Mouse (Mus musculus) layer of hippocampus, postnatal 10 days (tissue): ENCODE measurements around the gene Kcnk10. TPM values are rescaled to one million over a fixed set of nuclear protein-coding genes. Genes with fewer than 3 reads are reported as not detected.

Experiments used
- DNase-seq, 2 experiments: peaks; one replicate each; pipeline ENCODE4 v3.0.0; 2021; ENCODE audit warnings: low spot score in 2 of 2
- total RNA-seq, 2 experiments: library from RNA; stranded (reverse); gene quantifications; 2 replicates each; pipeline ENCODE4 v1.2.3; 2021

Gene Kcnk10
- total RNA-seq, 2 experiments from 2014 or later, result 49.7 to 49.9 TPM

DNA sequence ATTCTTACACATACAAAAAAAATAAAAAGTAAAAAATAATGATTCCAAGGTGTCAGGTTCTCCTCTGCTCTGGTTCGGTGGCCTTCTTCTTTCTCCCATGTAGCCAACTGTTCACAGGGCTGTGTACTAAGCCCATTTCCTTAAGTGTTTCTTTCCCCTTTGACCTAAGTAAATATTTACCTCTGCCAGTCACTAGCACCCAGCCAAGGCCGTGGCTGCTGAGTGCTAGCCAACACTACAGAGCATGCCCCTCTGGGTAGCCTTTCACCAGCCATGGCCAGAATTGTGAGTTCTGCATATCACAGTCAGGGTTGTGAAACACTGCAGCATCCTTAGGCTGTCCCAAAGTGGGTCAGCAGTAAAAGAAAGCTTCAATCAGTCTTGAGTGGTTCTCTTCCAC is 140.0 kb downstream of the Kcnk10 start:
- DNase-seq, result no peak

- no peak for DNase-seq
Observed at GRCm38 (mm10) chr12:98430683-98431082, 147.4 kb downstream of the Kcnk10 start.

DNA sequence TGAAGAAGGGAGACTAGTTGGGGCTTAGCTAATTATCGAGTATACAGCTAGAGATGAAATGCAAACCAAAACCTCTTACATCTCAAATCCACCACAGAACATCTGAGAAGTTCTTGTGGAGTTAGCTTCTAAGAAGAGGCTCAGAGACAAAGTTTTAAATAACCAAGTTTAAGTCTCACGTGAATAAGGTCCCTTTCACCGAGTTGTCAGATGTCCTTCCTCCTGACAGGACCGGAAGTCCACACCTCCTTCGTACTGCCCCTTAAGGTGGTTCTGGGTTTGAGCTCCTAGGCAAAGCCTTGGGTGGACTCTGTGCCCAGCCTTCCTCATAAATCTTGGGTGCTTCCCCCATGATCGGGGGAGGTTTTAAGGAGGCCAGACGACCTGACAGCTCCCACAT is 156.8 kb downstream of the Kcnk10 start:
- DNase-seq, result no peak

- no peak for DNase-seq
Observed at GRCm38 (mm10) chr12:98419849-98420248, 158.3 kb downstream of the Kcnk10 start.

DNA sequence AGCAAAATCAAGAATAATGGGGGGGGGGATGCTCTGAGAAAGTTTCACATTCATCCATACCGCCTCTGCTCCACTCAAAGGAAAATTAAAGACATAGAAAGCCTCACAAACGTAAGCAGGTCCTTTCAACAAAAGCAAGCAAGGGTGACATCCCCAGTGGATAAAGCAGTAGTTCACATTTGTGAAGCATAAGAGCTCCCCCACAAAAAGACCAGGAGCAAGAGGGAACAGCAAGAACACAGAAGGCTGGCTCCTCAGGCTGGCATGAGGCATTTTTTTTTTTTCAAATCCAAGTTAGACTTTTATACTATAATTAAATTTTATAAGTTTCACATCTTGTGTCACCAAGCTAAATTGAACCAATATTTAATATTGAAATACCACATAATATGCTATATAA is 168.5 kb downstream of the Kcnk10 start:
- DNase-seq, result peak in 1 of 2 experiments; percentile 30

GRCm38 (mm10) chr12:98406598-98406997 is 171.5 kb downstream of the Kcnk10 start:
- no peak for DNase-seq

GRCm38 (mm10) chr12:98406076-98406475 is 172.0 kb downstream of the Kcnk10 start:
- no peak for DNase-seq

GRCm38 (mm10) chr12:98396586-98396985 is 181.5 kb downstream of the Kcnk10 start:
- DNase-seq, result no peak

DNA sequence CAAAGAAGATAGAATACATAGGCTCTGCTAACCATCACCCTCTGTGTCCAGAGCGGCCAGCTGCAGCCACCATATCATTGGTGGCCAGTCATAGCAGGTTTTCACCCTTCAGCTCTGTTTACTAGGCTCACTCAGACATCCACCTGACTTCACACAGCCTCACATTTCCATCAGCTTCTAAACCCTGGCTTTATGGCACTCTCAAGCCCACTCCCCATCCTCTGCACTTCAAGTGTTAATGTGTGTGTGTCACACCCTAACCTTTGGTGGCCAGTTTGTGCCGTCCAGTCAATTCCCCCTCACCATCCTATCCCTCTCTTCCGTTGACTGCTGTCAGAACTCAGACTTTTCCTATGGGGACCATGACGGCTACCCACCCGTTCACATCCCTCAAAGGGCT is 184.0 kb downstream of the Kcnk10 start:
- DNase-seq, result no peak

DNA sequence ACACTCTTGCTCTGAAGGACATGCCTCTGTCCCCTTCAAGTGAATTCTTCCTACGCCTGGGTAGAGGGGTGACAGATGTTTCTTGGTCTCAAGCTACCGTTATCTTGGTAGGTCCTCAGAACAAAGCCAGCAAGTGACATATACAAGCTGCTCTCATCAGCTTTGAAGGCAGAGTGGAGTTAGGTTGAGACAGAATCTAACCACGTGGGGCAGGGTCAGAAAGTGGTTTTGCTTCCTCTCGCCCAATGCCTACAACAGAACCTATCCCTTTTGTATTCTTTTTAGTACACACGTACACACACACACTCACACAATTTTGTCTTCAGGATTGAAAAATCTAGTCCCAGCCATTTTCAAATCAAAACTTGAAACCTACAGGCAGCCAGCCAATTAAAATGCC is 186.8 kb downstream of the Kcnk10 start:
- DNase-seq, result no peak

DNA sequence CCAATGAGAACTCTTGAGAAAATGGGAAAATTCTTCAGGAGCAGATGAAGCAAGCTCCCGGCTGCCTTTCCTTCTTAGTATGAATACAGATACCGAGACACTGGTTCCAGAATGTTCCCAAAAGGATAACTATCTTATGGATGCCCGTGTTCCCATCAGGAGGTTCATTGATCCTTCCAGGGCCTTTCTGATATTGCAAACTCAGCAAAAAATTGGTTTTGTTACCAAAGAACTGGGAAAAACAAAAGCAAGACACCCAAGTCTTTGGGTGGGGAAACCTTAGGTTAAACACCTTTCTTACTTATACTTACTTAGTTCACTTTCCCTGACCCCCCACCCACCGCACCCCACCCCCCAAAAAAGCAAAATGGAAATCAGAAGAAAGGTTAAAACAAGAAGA is 188.5 kb downstream of the Kcnk10 start:
- DNase-seq, result no peak

Other genes with a start within 250 kb of the Kcnk10 start
- 10 to 100 TPM; 31.0 to 34.2 TPM for gene Spata7, start 49.8 kb upstream of the Kcnk10 start, total RNA-seq
- gene Ptpn21, start 159.1 kb upstream of the Kcnk10 start, total RNA-seq, result 1 to 10 TPM; 5.8 to 7.3 TPM
- gene Zc3h14, start 168.7 kb upstream of the Kcnk10 start, total RNA-seq, result 100 to 1,000 TPM; 103 to 104 TPM